Mouse (Mus musculus) cerebellum, adult 11 months (tissue): Measurements from ENCODE around the gene Grik3.
"Not testable (repeated sequence)": the region's sequence is repeated elsewhere in the genome, so short reads cannot be mapped to it uniquely, and the experiment has no call there.

Experiments
- DNase-seq: peaks from one replicate; pipeline ENCODE4 v3.0.0; 2022

Gene Grik3

GRCm38 (mm10) chr4:125600642-125601041, 110.1 kb downstream of the Grik3 start:
- no peak for DNase-seq

- DNase-seq: no peak
Observed at GRCm38 (mm10) chr4:125601301-125601700, 110.8 kb downstream of the Grik3 start.

- no peak for DNase-seq
Observed at GRCm38 (mm10) chr4:125604494-125604893, 114.0 kb downstream of the Grik3 start.

- no peak for DNase-seq
Observed at GRCm38 (mm10) chr4:125606147-125606546, 115.6 kb downstream of the Grik3 start.

GRCm38 (mm10) chr4:125607397-125608042, 117.0 kb downstream of the Grik3 start:
- DNase-seq: no peak

- not testable (repeated sequence) for DNase-seq
Observed at GRCm38 (mm10) chr4:125608896-125609295, 118.4 kb downstream of the Grik3 start.

- DNase-seq: no peak
Observed at GRCm38 (mm10) chr4:125609320-125610306, 119.1 kb downstream of the Grik3 start.

GRCm38 (mm10) chr4:125617851-125618250, 127.4 kb downstream of the Grik3 start:
- no peak for DNase-seq

- DNase-seq: no peak
Observed at GRCm38 (mm10) chr4:125618524-125619320, 128.2 kb downstream of the Grik3 start.

GRCm38 (mm10) chr4:125624885-125625678, 134.6 kb downstream of the Grik3 start:
- no peak for DNase-seq

- DNase-seq: no peak
Observed at GRCm38 (mm10) chr4:125629544-125629943, 139.0 kb downstream of the Grik3 start.

- DNase-seq: no peak
Observed at GRCm38 (mm10) chr4:125635037-125635436, 144.5 kb downstream of the Grik3 start.

GRCm38 (mm10) chr4:125636616-125637304, 146.3 kb downstream of the Grik3 start:
- DNase-seq: peak; percentile 77

- no peak for DNase-seq
Observed at GRCm38 (mm10) chr4:125637364-125637763, 146.9 kb downstream of the Grik3 start.

- DNase-seq: no peak
Observed at GRCm38 (mm10) chr4:125640520-125640919, 150.0 kb downstream of the Grik3 start.

GRCm38 (mm10) chr4:125640921-125641663, 150.6 kb downstream of the Grik3 start:
- no peak for DNase-seq

GRCm38 (mm10) chr4:125644581-125645568, 154.4 kb downstream of the Grik3 start:
- no peak for DNase-seq

GRCm38 (mm10) chr4:125651676-125652246, 161.3 kb downstream of the Grik3 start:
- DNase-seq: no peak

GRCm38 (mm10) chr4:125656031-125656430, 165.5 kb downstream of the Grik3 start:
- DNase-seq: no peak
